Mouse (Mus musculus) MEL (cell line): ENCODE measurements around the gene Shisa9. TPM values are rescaled to one million over a fixed set of nuclear protein-coding genes. Genes with fewer than 3 reads are reported as not detected.

Experiments
- DNase-seq: peaks from one replicate; pipeline ENCODE4 v3.0.0; 2011; ENCODE audit warnings: low read depth, low spot score
- H3K27ac ChIP-seq: 2 replicates; pipeline ENCODE4 v1.5.1; 2012; ENCODE audit warnings: low read depth, mild to moderate bottlenecking, control low read depth, low read length, moderate library complexity; ENCODE audit not compliant: control insufficient read depth
- H3K27me3 ChIP-seq, 2 experiments: fragments of 150-350 bp in 1 of 2; sonication (generic) in 1 of 2; 2 replicates each; pipeline ENCODE4 v1.6.1; 2012; ENCODE audit warnings: low read length in 2 of 2, mild to moderate bottlenecking in 2 of 2, improper control_type of control experiment in 1 of 2, moderate library complexity in 1 of 2; ENCODE audit not compliant: insufficient read depth in 2 of 2, control insufficient read depth in 1 of 2
- H3K36me3 ChIP-seq, 2 experiments: 2 replicates each; pipeline ENCODE4 v1.6.1; 2012 to 2014; ENCODE audit warnings: low read length in 2 of 2, improper control_type of control experiment in 1 of 2, inconsistent platforms in 1 of 2, mild to moderate bottlenecking in 1 of 2; ENCODE audit not compliant: insufficient read depth in 2 of 2, control insufficient read depth in 1 of 2
- H3K4me1 ChIP-seq, 2 experiments: fragments of 150-350 bp in 1 of 2; sonication (generic) in 1 of 2; 2 replicates each; pipeline ENCODE4 v1.6.1; 2012; ENCODE audit warnings: low read length in 2 of 2, improper control_type of control experiment in 1 of 2, mild to moderate bottlenecking in 1 of 2; ENCODE audit not compliant: insufficient read depth in 2 of 2, control insufficient read depth in 1 of 2
- H3K4me3 ChIP-seq, 2 experiments: fragments of 150-350 bp in 1 of 2; sonication (generic) in 1 of 2; 2 replicates each; pipeline ENCODE4 v1.5.1; 2012; ENCODE audit warnings: low read depth in 2 of 2, low read length in 2 of 2, mild to moderate bottlenecking in 2 of 2, moderate library complexity in 2 of 2, control low read depth in 1 of 2, improper control_type of control experiment in 1 of 2; ENCODE audit not compliant: control insufficient read depth in 1 of 2, insufficient read depth in 1 of 2
- H3K79me2 ChIP-seq: 2 replicates; pipeline ENCODE4 v1.6.1; 2012; ENCODE audit warnings: mild to moderate bottlenecking, low read length, moderate library complexity; ENCODE audit not compliant: control insufficient read depth, poor library complexity, insufficient read depth
- H3K9ac ChIP-seq: 2 replicates; pipeline ENCODE4 v1.6.1; 2012; ENCODE audit warnings: low read depth, mild to moderate bottlenecking, control low read depth, low read length, moderate library complexity; ENCODE audit not compliant: control insufficient read depth, poor library complexity, severe bottlenecking
- H3K9me3 ChIP-seq: fragments of 150-350 bp; sonication (generic); replicated peaks from 2 replicates; pipeline ENCODE4 v1.6.1; 2012; ENCODE audit warnings: mild to moderate bottlenecking, low read length, improper control_type of control experiment, moderate library complexity; ENCODE audit not compliant: insufficient read depth
- BHLHE40 ChIP-seq: IDR thresholded peaks from 2 replicates; pipeline ENCODE4 v1.6.1; 2012; ENCODE audit warnings: low read depth, mild to moderate bottlenecking, inconsistent platforms, low read length, improper control_type of control experiment, borderline replicate concordance
- CHD2 ChIP-seq: IDR thresholded peaks from 2 replicates; pipeline ENCODE4 v1.6.1; 2011; ENCODE audit warnings: low read length, improper control_type of control experiment
- CTCF ChIP-seq, 3 experiments: IDR thresholded peaks in 2 of 3; conservative IDR thresholded peaks in 1 of 3; 2 replicates each; pipeline ENCODE4 v1.5.1; 2011 to 2012; ENCODE audit warnings: low read length in 3 of 3, low read depth in 2 of 3, mild to moderate bottlenecking in 2 of 3, improper control_type of control experiment in 1 of 3, inconsistent platforms in 1 of 3, mixed read lengths in 1 of 3, moderate library complexity in 1 of 3; ENCODE audit not compliant: control insufficient read depth in 1 of 3, insufficient read depth in 1 of 3, poor library complexity in 1 of 3, severe bottlenecking in 1 of 3
- E2F4 ChIP-seq: IDR thresholded peaks from 2 replicates; pipeline ENCODE4 v1.6.1; 2011; ENCODE audit warnings: low read depth, low read length, improper control_type of control experiment, borderline replicate concordance
- EP300 ChIP-seq, 2 experiments: IDR thresholded peaks; 2 replicates each; pipeline ENCODE4 v1.6.1; 2011; ENCODE audit warnings: improper control_type of control experiment in 2 of 2, low read length in 2 of 2, low read depth in 1 of 2, mild to moderate bottlenecking in 1 of 2
- ETS1 ChIP-seq: IDR thresholded peaks from 2 replicates; pipeline ENCODE4 v1.6.1; 2012; ENCODE audit warnings: low read depth, mild to moderate bottlenecking, inconsistent platforms, low read length, improper control_type of control experiment, moderate library complexity
- GABPA ChIP-seq: IDR thresholded peaks from 2 replicates; pipeline ENCODE4 v1.6.1; 2012; ENCODE audit warnings: low read depth, mild to moderate bottlenecking, inconsistent platforms, low read length, improper control_type of control experiment, moderate library complexity
- GATA1 ChIP-seq: IDR thresholded peaks from 2 replicates; pipeline ENCODE4 v1.6.1; 2011; ENCODE audit warnings: low read depth, low read length, improper control_type of control experiment
- KAT2A ChIP-seq: conservative IDR thresholded peaks from 2 replicates; pipeline ENCODE4 v1.6.1; 2012; ENCODE audit warnings: low read depth, low read length, improper control_type of control experiment, inconsistent platforms
- MAZ ChIP-seq: IDR thresholded peaks from 2 replicates; pipeline ENCODE4 v1.6.1; 2012; ENCODE audit warnings: low read depth, mild to moderate bottlenecking, inconsistent platforms, low read length, improper control_type of control experiment
- MEF2A ChIP-seq: IDR thresholded peaks from 2 replicates; pipeline ENCODE4 v1.6.1; 2014; ENCODE audit warnings: low read depth, mild to moderate bottlenecking, inconsistent platforms, low read length, improper control_type of control experiment; ENCODE audit not compliant: poor library complexity, insufficient replicate concordance, severe bottlenecking; ENCODE audit errors: extremely low read depth
- MXI1 ChIP-seq: IDR thresholded peaks from 2 replicates; pipeline ENCODE4 v1.6.1; 2011; ENCODE audit warnings: mild to moderate bottlenecking, low read depth, low read length, improper control_type of control experiment
- MYB ChIP-seq: IDR thresholded peaks from 2 replicates; pipeline ENCODE4 v1.6.1; 2011; ENCODE audit warnings: mild to moderate bottlenecking, low read depth, low read length, improper control_type of control experiment
- MYC ChIP-seq: IDR thresholded peaks from 2 replicates; pipeline ENCODE4 v1.6.1; 2011; ENCODE audit warnings: low read depth, mild to moderate bottlenecking, low read length, improper control_type of control experiment, moderate library complexity
- NELFE ChIP-seq: IDR thresholded peaks from 2 replicates; pipeline ENCODE4 v1.6.1; 2011; ENCODE audit warnings: low read depth, low read length, improper control_type of control experiment
- NRF1 ChIP-seq: IDR thresholded peaks from 2 replicates; pipeline ENCODE4 v1.6.1; 2014; ENCODE audit warnings: low read depth, mild to moderate bottlenecking, inconsistent platforms, low read length, improper control_type of control experiment, moderate library complexity; ENCODE audit not compliant: poor library complexity, insufficient read depth, severe bottlenecking
- POLR2AphosphoS2 ChIP-seq: IDR thresholded peaks from 2 replicates; pipeline ENCODE4 v1.6.1; 2011; ENCODE audit warnings: low read length, improper control_type of control experiment
- POLR2AphosphoS5 ChIP-seq: IDR thresholded peaks from 2 replicates; pipeline ENCODE4 v1.6.1; 2012; ENCODE audit warnings: low read depth, borderline replicate concordance, mild to moderate bottlenecking, inconsistent platforms, low read length, moderate library complexity, mixed read lengths
- RCOR1 ChIP-seq: IDR thresholded peaks from 2 replicates; pipeline ENCODE4 v1.6.1; 2012; ENCODE audit warnings: low read depth, mild to moderate bottlenecking, inconsistent platforms, low read length, improper control_type of control experiment
- SIN3A ChIP-seq: IDR thresholded peaks from 2 replicates; pipeline ENCODE4 v1.6.1; 2012; ENCODE audit warnings: low read length, improper control_type of control experiment, inconsistent platforms
- SMC3 ChIP-seq: IDR thresholded peaks from 2 replicates; pipeline ENCODE4 v1.6.1; 2011; ENCODE audit warnings: low read depth, low read length, improper control_type of control experiment
- TAL1 ChIP-seq: IDR thresholded peaks from 2 replicates; pipeline ENCODE4 v1.6.1; 2012; ENCODE audit warnings: mild to moderate bottlenecking, inconsistent platforms, low read length, moderate library complexity, mixed read lengths
- TBP ChIP-seq: IDR thresholded peaks from 2 replicates; pipeline ENCODE4 v1.8.0; 2011; ENCODE audit warnings: low read depth, low read length, improper control_type of control experiment
- UBTF ChIP-seq: IDR thresholded peaks from 2 replicates; pipeline ENCODE4 v1.6.1; 2012; ENCODE audit warnings: low read depth, mild to moderate bottlenecking, inconsistent platforms, low read length, improper control_type of control experiment, moderate library complexity, borderline replicate concordance; ENCODE audit not compliant: insufficient read depth
- USF2 ChIP-seq, 2 experiments: IDR thresholded peaks; 2 replicates each; pipeline ENCODE4 v1.6.1; 2011 to 2012; ENCODE audit warnings: improper control_type of control experiment in 2 of 2, low read length in 2 of 2, borderline replicate concordance in 1 of 2, inconsistent platforms in 1 of 2, low read depth in 1 of 2, mild to moderate bottlenecking in 1 of 2; ENCODE audit not compliant: insufficient read depth in 1 of 2
- ZC3H11A ChIP-seq: IDR thresholded peaks from 2 replicates; pipeline ENCODE4 v1.6.1; 2012; ENCODE audit warnings: low read depth, mild to moderate bottlenecking, inconsistent platforms, low read length, improper control_type of control experiment
- ZKSCAN1 ChIP-seq: IDR thresholded peaks from 2 replicates; pipeline ENCODE4 v1.6.1; 2012; ENCODE audit warnings: low read depth, mild to moderate bottlenecking, inconsistent platforms, low read length, improper control_type of control experiment, moderate library complexity
- ZNF384 ChIP-seq: IDR thresholded peaks from 2 replicates; pipeline ENCODE4 v1.6.1; 2012; ENCODE audit warnings: low read depth, mild to moderate bottlenecking, inconsistent platforms, low read length, improper control_type of control experiment
- polyA plus RNA-seq, 2 experiments: library from polyadenylated mRNA; stranded (reverse) in 1 of 2; unstranded in 1 of 2; fragments of >175 nt in 1 of 2; fragments of >200 nt in 1 of 2; gene quantifications; 2 replicates each; pipeline versions ENCODE4 v1.2.1 to v1.2.4; 2012; ENCODE audit warnings: low replicate concordance in 2 of 2, low read depth in 1 of 2; ENCODE audit not compliant: insufficient read length in 2 of 2, insufficient read depth in 1 of 2, missing spikeins in 1 of 2
- total RNA-seq: library from RNA; depleted of rRNA; stranded (reverse); fragments of 300-350 nt; gene quantifications from 2 replicates; pipeline ENCODE4 v1.2.3, GENCODE M21; 2012; rRNA removed

Gene Shisa9
- total RNA-seq (not detected in 2 replicates), polyA plus RNA-seq (not detected)

DNA sequence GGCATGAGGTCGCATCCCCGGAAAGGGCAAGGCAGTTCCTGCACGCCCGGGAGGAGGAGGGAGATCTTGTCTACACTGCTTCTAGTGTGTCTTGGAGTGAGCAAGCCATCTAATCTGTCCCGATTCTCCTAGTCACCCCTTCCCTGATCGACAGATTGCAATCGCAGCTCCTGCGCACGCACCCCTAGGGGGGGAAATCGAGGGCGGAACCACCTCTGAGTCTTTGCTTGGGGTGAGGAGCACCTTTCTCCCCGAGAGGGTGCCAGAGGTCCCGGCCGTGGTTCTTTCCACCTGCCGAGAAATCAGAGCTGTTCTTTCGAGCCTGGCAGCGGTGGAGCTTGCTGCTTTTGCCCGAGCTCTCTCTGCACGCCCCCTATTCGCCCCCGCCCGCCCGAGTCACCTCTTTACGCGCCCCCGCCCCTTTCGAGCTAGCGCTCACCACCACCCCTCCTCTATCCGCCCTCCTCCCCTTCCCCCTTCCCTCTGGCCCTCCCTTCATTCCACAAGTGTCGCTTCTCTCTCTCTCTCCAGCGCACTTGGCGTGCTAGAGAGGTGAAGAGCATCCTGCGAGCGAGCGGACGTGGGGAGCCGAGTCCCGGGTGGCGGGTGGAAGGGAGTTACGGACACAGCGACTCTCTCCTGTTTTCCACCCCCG, at the start of gene Shisa9:
TSS of gene Shisa9 (plus strand) at position 498 of the 655 bp plus-strand sequence.
- TF ChIP-seq NRF1: no peak
- no peak for TF ChIP-seq NELFE
- no peak for TF ChIP-seq POLR2AphosphoS2
- TF ChIP-seq RCOR1: no peak
- no peak for TF ChIP-seq CTCF (IDR thresholded peaks at IDR 0.05 in 2 of 3, conservative IDR thresholded peaks at IDR 0.05 in 1 of 3; ENCODE audit: control insufficient read depth in 1 of 3, insufficient read depth in 1 of 3, low read depth in 2 of 3, low read length in 3 of 3, poor library complexity in 1 of 3, severe bottlenecking in 1 of 3)
- TF ChIP-seq BHLHE40: no peak
- no peak for TF ChIP-seq USF2 (IDR thresholded peaks at IDR 0.05; ENCODE audit: borderline replicate concordance in 1 of 2, insufficient read depth in 1 of 2, low read depth in 1 of 2, low read length in 2 of 2)
- TF ChIP-seq SIN3A: no peak
- no peak for TF ChIP-seq KAT2A
- no peak for TF ChIP-seq E2F4
- TF ChIP-seq ZKSCAN1: no peak
- no peak for TF ChIP-seq GATA1
- TF ChIP-seq TAL1: no peak
- TF ChIP-seq ETS1: no peak
- TF ChIP-seq, all 39 proteins: peak for 0
- no peak within 1 kb of the TSS for H3K27ac ChIP-seq
- no peaks in the 10 kb centered on the region for H3K4me1 ChIP-seq
- no peaks in the 10 kb centered on the region for H3K27me3 ChIP-seq
- no peaks in the 10 kb centered on the region for H3K36me3 ChIP-seq
- no peak within 1 kb of the TSS for H3K4me3 ChIP-seq
- DNase-seq: no peak
- no peaks in the 10 kb centered on the region for H3K79me2 ChIP-seq
- no peaks in the 10 kb centered on the region for H3K9me3 ChIP-seq
- H3K9ac ChIP-seq: no peak within 1 kb of the TSS

DNA sequence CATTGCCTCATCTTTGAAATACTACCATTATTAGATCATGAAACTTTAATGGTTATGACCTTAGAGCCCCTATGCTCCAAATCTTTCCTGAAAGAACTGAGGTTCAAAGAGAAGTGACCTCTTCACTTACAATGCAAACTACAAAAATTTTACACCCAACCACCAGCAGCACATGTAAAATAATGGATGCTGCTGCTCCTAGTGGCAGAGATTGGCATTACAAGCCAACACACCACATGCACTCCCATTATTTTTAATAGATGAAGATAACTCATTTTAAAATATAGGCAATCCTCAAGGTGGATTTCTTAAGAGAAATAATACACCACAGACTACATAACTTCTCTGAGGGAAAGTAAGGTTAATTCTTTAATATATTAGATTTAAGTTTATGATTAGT, 43.4 kb upstream of the Shisa9 start:
- no peaks in the 10 kb centered on the region for H3K9me3 ChIP-seq
- H3K4me1 ChIP-seq: no peaks in the 10 kb centered on the region
- no peak overlapping the region for H3K4me3 ChIP-seq
- no peak overlapping the region for H3K27ac ChIP-seq
- H3K79me2 ChIP-seq: no peaks in the 10 kb centered on the region
- H3K36me3 ChIP-seq: no peaks in the 10 kb centered on the region
- peak; percentile 55 for DNase-seq
- H3K27me3 ChIP-seq: no peaks in the 10 kb centered on the region; a peak in 2 of 4 replicates
- no peak overlapping the region for H3K9ac ChIP-seq
- TF ChIP-seq TBP (no peak), CHD2 (no peak), MYB (no peak), POLR2AphosphoS5 (no peak), MEF2A (no peak), ZC3H11A (peak; percentile 49), CTCF (IDR thresholded peaks at IDR 0.05 in 2 of 3, conservative IDR thresholded peaks at IDR 0.05 in 1 of 3; ENCODE audit: control insufficient read depth in 1 of 3, insufficient read depth in 1 of 3, low read depth in 2 of 3, low read length in 3 of 3, poor library complexity in 1 of 3, severe bottlenecking in 1 of 3) (peak; percentile 37 to 74 (median 71)), NRF1 (no peak), USF2 (IDR thresholded peaks at IDR 0.05; ENCODE audit: borderline replicate concordance in 1 of 2, insufficient read depth in 1 of 2, low read depth in 1 of 2, low read length in 2 of 2) (no peak), MAZ (no peak), RCOR1 (no peak), SMC3 (peak; percentile 52), ZKSCAN1 (no peak), MXI1 (no peak), MYC (0 out of 2 replicates have a peak, but pooled peaks have one; percentile 29), KAT2A (no peak), UBTF (no peak), BHLHE40 (no peak), GABPA (no peak), ZNF384 (no peak), EP300 (IDR thresholded peaks at IDR 0.05; ENCODE audit: low read depth in 1 of 2, low read length in 2 of 2) (no peak), NELFE (no peak)
